Mouse (Mus musculus) skeletal muscle tissue, postnatal 0 days (tissue): ENCODE measurements around the gene Chac1. TPM values are rescaled to one million over a fixed set of nuclear protein-coding genes. Genes with fewer than 3 reads are reported as not detected.

Experiments
- polyA plus RNA-seq: library from polyadenylated mRNA; unstranded; fragments of >200 nt; fragmentation: Nextera tagmentation; extraction: Ambion mirVana; gene quantifications from 2 replicates; pipeline ENCODE4 v1.2.1, GENCODE M21; 2015

The Chac1 gene
- polyA plus RNA-seq, result 0.12 and 1.0 TPM in 2 replicates

GRCm38 (mm10) chr2:119350555-119351486, at the start of gene Chac1:
Chac1 (plus strand) TSS chr2:119351229.

GRCm38 (mm10) chr2:119325568-119326143, 25.4 kb upstream of the Chac1 start, which contains the start of gene Dll4:
Dll4 (plus strand) TSS chr2:119325784.

Other genes starting within 250 kb of the Chac1 start
- gene Rad51, start 238.4 kb upstream of the Chac1 start, polyA plus RNA-seq, result 5.4 and 6.2 TPM in 2 replicates
- 10.1 and 15.4 TPM in 2 replicates for gene Rmdn3, start 194.2 kb upstream of the Chac1 start, polyA plus RNA-seq
- 2.1 and 3.2 TPM in 2 replicates for gene Gchfr, start 183.5 kb upstream of the Chac1 start, polyA plus RNA-seq
- 0.13 and 0.45 TPM in 2 replicates for gene Gm14137, start 176.7 kb upstream of the Chac1 start, polyA plus RNA-seq
- gene Zfyve19, start 142.6 kb upstream of the Chac1 start, polyA plus RNA-seq, result 26.1 and 27.9 TPM in 2 replicates
- gene Dnajc17, start 142.4 kb upstream of the Chac1 start, polyA plus RNA-seq, result 10.9 and 15.0 TPM in 2 replicates
- not detected in 2 replicates for gene Ppp1r14d, start 121.3 kb upstream of the Chac1 start, polyA plus RNA-seq
- 0.08 and 0.63 TPM in 2 replicates for gene Spint1, start 113.9 kb upstream of the Chac1 start, polyA plus RNA-seq
- gene Rhov, start 80.0 kb upstream of the Chac1 start, polyA plus RNA-seq, result 0.88 TPM in 1 of 2 replicates, not detected in the other
- 7.4 and 7.5 TPM in 2 replicates for gene Vps18, start 62.5 kb upstream of the Chac1 start, polyA plus RNA-seq
- gene Dll4, start 25.4 kb upstream of the Chac1 start, polyA plus RNA-seq, result 4.8 and 5.1 TPM in 2 replicates
- gene Ino80, start 126.5 kb downstream of the Chac1 start, polyA plus RNA-seq, result 1.8 and 2.5 TPM in 2 replicates
- gene Exd1, start 196.4 kb downstream of the Chac1 start, polyA plus RNA-seq, result 0.09 and 0.29 TPM in 2 replicates
- 39.3 and 59.0 TPM in 2 replicates for gene Chp1, start 196.5 kb downstream of the Chac1 start, polyA plus RNA-seq